Mouse (Mus musculus) heart, embryonic 14.5 days (tissue): Measurements from ENCODE around the gene Narfl. TPM values are rescaled to one million over a fixed set of nuclear protein-coding genes. Genes with fewer than 3 reads are reported as not detected.

ENCODE experiments used
- ATAC-seq: fragments of 200-750 bp; cut with Nextera tagmentation; 2 replicates; pipeline ENCODE4 v1.8.0; 2017; ENCODE audit warnings: low read depth, moderate TSS enrichment; ENCODE audit not compliant: insufficient number of reproducible peaks, insufficient read depth, low FRiP score
- H3K27ac ChIP-seq, 2 experiments: fragments of 200-500 bp in 1 of 2; fragments of 300-500 bp in 1 of 2; sonication (generic) in 1 of 2; replicated peaks in 1 of 2; 2 replicates each; pipeline ENCODE4 v1.5.1; 2012 to 2014; ENCODE audit warnings: low read depth in 2 of 2, low read length in 2 of 2, control low read depth in 1 of 2, mild to moderate bottlenecking in 1 of 2, mixed read lengths in 1 of 2; ENCODE audit not compliant: control insufficient read depth in 1 of 2, insufficient read depth in 1 of 2
- H3K27me3 ChIP-seq: fragments of 300-500 bp; sonication (generic); 2 replicates; pipeline ENCODE4 v1.6.1; 2014; ENCODE audit warnings: mild to moderate bottlenecking, low read length, control low read depth; ENCODE audit not compliant: control insufficient read depth, insufficient read depth
- H3K36me3 ChIP-seq: fragments of 300-500 bp; sonication (generic); 2 replicates; pipeline ENCODE4 v1.6.1; 2014; ENCODE audit warnings: mild to moderate bottlenecking, control low read depth, low read length, mixed read lengths; ENCODE audit not compliant: control insufficient read depth, insufficient read depth
- H3K4me1 ChIP-seq, 2 experiments: fragments of 200-500 bp in 1 of 2; fragments of 300-500 bp in 1 of 2; sonication (generic) in 1 of 2; 2 replicates each; pipeline ENCODE4 v1.6.1; 2012 to 2014; ENCODE audit warnings: low read length in 2 of 2, control low read depth in 1 of 2, mixed read lengths in 1 of 2; ENCODE audit not compliant: control insufficient read depth in 2 of 2, insufficient read depth in 2 of 2
- H3K4me2 ChIP-seq: fragments of 300-500 bp; sonication (generic); 2 replicates; pipeline ENCODE4 v1.6.1; 2014; ENCODE audit warnings: mild to moderate bottlenecking, low read length
- H3K4me3 ChIP-seq, 2 experiments: fragments of 200-500 bp in 1 of 2; fragments of 300-500 bp in 1 of 2; sonication (generic) in 1 of 2; 2 replicates each; pipeline ENCODE4 v1.5.1; 2012 to 2014; ENCODE audit warnings: low read length in 2 of 2, mild to moderate bottlenecking in 2 of 2, control low read depth in 1 of 2, low read depth in 1 of 2, moderate library complexity in 1 of 2; ENCODE audit not compliant: control insufficient read depth in 1 of 2, insufficient read depth in 1 of 2
- H3K9ac ChIP-seq: fragments of 300-500 bp; sonication (generic); 2 replicates; pipeline ENCODE4 v1.6.1; 2014; ENCODE audit warnings: mild to moderate bottlenecking, low read length
- H3K9me3 ChIP-seq: fragments of 300-500 bp; sonication (generic); 2 replicates; pipeline ENCODE4 v1.6.1; 2016; ENCODE audit warnings: low read length, control low read depth; ENCODE audit not compliant: control insufficient read depth
- WGBS: fragments of 180-500 bp; shearing (Covaris S2); extraction: QIAGEN DNeasy Blood & Tissue Kit; methylation state at CpG from one replicate; pipeline ENCODE4 v1.1.7; 2014; 5-methylcytosine and 5-hydroxymethylcytosine counted together
- polyA plus RNA-seq: library from polyadenylated mRNA; unstranded; fragments of >200 nt; fragmentation: Nextera tagmentation; extraction: Ambion mirVana; gene quantifications from 2 replicates; pipeline ENCODE4 v1.2.1, GENCODE M21; 2014

The Narfl gene
- polyA plus RNA-seq, 1 experiment from 2014 or later, result 37.2 TPM

GRCm38 (mm10) chr17:25762591-25762990 is 11.0 kb upstream of the Narfl start:
- H3K4me3 ChIP-seq, result no peak overlapping the region
- H3K9ac ChIP-seq, result no peak overlapping the region
- no peak for ATAC-seq
- H3K36me3 ChIP-seq, result no peaks in the 10 kb centered on the region
- H3K27ac ChIP-seq, result no peak overlapping the region
- H3K4me2 ChIP-seq, result no peak overlapping the region
- WGBS, result 35% methylated on average over 3 of the region's 3 CpGs
- no peaks in the 10 kb centered on the region; the same call in 1 of the 2 replicates for H3K27me3 ChIP-seq
- H3K4me1 ChIP-seq, result no peaks in the 10 kb centered on the region
- H3K9me3 ChIP-seq, result no peaks in the 10 kb centered on the region

DNA sequence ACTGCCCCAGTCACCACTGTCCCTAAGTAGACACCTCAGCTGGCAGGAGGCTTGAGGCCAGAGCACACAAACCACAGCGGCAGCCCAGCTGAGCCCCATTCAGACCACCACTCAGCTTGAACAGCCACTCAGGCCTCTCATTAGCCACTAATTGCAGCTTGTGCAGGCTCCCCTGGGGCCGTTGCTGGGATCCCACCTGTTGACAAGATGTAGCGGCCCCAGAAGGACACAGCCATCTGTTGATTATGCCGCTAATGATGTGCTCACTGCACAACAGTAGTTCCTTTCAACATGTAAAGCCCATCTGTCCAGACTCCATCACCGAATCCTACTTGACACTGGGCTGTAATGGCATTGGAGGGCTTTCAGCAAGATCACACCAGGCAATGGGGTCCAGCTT is 7.7 kb upstream of the Narfl start:
- Histone ChIP-seq H3K9me3 (no peaks in the 10 kb centered on the region), H3K27ac (no peak overlapping the region), H3K9ac (no peak overlapping the region), H3K36me3 (no peaks in the 10 kb centered on the region), H3K4me3 (no peak overlapping the region), H3K4me1 (no peaks in the 10 kb centered on the region), H3K4me2 (no peak overlapping the region), H3K27me3 (no peaks in the 10 kb centered on the region; the same call in 1 of the 2 replicates)
- no peak for ATAC-seq
- 55% methylated on average over 5 of the region's 5 CpGs for WGBS

GRCm38 (mm10) chr17:25769331-25769730 is 4.2 kb upstream of the Narfl start:
- Histone ChIP-seq H3K36me3 (no peaks in the 10 kb centered on the region), H3K4me2 (no peak overlapping the region), H3K4me1 (peaks cover 3% of the 10 kb centered on the region in 2 experiments), H3K9ac (no peak overlapping the region), H3K9me3 (no peaks in the 10 kb centered on the region), H3K4me3 (no peak overlapping the region), H3K27me3 (no peaks in the 10 kb centered on the region; the same call in 1 of the 2 replicates), H3K27ac (no peak overlapping the region)
- WGBS, result 61% methylated on average over 9 of the region's 9 CpGs
- ATAC-seq, result no peak

DNA sequence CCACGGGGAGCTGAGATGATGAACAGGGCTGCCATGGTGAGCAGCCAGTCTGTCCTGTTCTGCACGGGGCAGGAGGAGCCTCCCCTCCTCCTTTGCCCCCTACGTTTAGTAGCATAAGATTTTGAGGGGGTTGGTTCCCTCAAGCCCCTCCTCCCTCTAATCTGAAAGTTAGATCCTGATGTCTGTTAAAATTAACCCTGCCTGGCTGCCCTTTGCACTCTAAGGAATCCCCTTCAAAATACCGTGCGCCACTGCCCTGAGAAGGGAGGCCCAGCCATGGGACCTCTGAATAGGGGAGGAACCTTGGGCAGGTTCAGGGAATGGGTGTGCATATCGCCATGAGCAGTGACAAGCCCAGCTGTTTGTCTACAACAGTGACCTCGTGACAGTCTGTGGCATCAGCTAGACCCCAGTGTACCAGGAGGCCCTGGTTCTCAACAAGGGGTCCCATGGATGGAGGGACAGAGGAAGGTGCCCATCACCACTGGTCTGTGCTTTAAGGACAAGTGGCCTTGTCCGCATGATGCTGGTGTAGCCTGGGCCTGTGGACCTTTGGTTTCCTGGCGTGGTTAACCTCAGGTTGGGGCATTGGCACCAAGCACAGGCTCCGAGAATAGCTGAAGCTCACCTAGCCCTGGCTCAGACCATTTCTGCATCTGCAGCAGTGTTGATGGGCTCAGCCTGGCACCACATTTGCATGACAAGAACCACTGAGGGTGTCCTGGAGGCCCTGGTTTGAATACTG is 1.9 kb downstream of the Narfl start:
- Histone ChIP-seq H3K27me3 (no peaks in the 10 kb centered on the region), H3K9me3 (no peaks in the 10 kb centered on the region), H3K9ac (no peak overlapping the region), H3K27ac (no peak overlapping the region), H3K4me1 (peaks cover 5 to 8% of the 10 kb centered on the region in 2 experiments), H3K4me2 (no peak overlapping the region), H3K36me3 (peaks cover 38% of the 10 kb centered on the region), H3K4me3 (no peak overlapping the region)
- 82% methylated on average over 10 of the region's 10 CpGs for WGBS
- ATAC-seq, result no peak

DNA sequence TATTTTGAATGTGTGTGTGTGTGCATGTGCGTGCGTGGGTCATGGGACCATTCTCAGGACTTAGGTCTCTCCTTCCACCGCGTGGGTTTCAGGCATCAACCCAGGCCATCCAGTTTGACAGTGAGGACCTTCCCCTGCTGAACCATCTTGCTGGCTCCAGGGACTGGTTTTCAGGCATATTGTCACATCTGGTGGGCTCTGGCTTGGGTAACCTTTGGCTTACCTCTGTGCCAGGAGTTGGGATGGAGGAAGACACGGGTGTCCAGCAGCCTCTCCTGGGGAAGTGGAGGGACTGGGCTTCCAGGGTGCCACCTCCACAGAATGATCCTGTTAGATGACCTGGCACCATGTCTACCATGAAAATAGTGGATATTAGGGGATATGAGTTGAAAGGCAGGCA is 4.4 kb downstream of the Narfl start:
- Histone ChIP-seq H3K27ac (no peak overlapping the region), H3K9ac (no peak overlapping the region), H3K4me3 (no peak overlapping the region), H3K4me1 (peaks cover 5 to 10% of the 10 kb centered on the region in 2 experiments), H3K27me3 (no peaks in the 10 kb centered on the region), H3K4me2 (no peak overlapping the region), H3K9me3 (no peaks in the 10 kb centered on the region), H3K36me3 (peaks cover 63% of the 10 kb centered on the region)
- WGBS, result 94% methylated on average over 5 of the region's 5 CpGs
- no peak for ATAC-seq

- peaks cover 9 to 22% of the 10 kb centered on the region in 2 experiments for H3K4me1 ChIP-seq
- H3K9ac ChIP-seq, result no peak overlapping the region
- H3K36me3 ChIP-seq, result peaks cover 76% of the 10 kb centered on the region
- H3K4me3 ChIP-seq, result no peak overlapping the region
- H3K4me2 ChIP-seq, result no peak overlapping the region
- ATAC-seq, result no peak
- 81% methylated on average over 6 of the region's 6 CpGs for WGBS
- no peak overlapping the region for H3K27ac ChIP-seq
- H3K27me3 ChIP-seq, result no peaks in the 10 kb centered on the region
- H3K9me3 ChIP-seq, result no peaks in the 10 kb centered on the region
These were observed 7.8 kb downstream of the Narfl start for GRCm38 (mm10) chr17:25781339-25781738.

- Histone ChIP-seq H3K9me3 (no peaks in the 10 kb centered on the region), H3K27me3 (no peaks in the 10 kb centered on the region), H3K4me3 (no peak overlapping the region), H3K27ac (peak overlapping the region; percentile 34 to 48; a peak in 1 of 4 replicates), H3K9ac (peak overlapping the region; percentile 3), H3K4me2 (no peak overlapping the region), H3K36me3 (peaks cover 72% of the 10 kb centered on the region), H3K4me1 (peaks cover 9 to 22% of the 10 kb centered on the region in 2 experiments)
- WGBS, result 59% methylated on average over 7 of the region's 7 CpGs
- ATAC-seq, result no peak
These were observed 9.5 kb downstream of the Narfl start for GRCm38 (mm10) chr17:25783086-25783485.
